Mouse (Mus musculus): ENCODE measurements around the gene Ssu72. TPM values are rescaled to one million over a fixed set of nuclear protein-coding genes. Genes with fewer than 3 reads are reported as not detected.

The Ssu72 gene
- polyA plus RNA-seq, 1 experiment from 2014 or later, result 169 TPM

Other genes with a start within 250 kb of the Ssu72 start
- gene Tmem52, start 235.7 kb upstream of the Ssu72 start, polyA plus RNA-seq (2016; fragmentation: Nextera tagmentation; extraction: Ambion mirVana), result 0.14 TPM in 1 of 2 replicates, not detected in the other
- 630 and 714 TPM in 2 replicates for gene Gnb1, start 213.4 kb upstream of the Ssu72 start, polyA plus RNA-seq (2016; fragmentation: Nextera tagmentation; extraction: Ambion mirVana)
- gene Nadk, start 142.4 kb upstream of the Ssu72 start, polyA plus RNA-seq (2016; fragmentation: Nextera tagmentation; extraction: Ambion mirVana), result 105 and 110 TPM in 2 replicates
- gene Slc35e2, start 103.4 kb upstream of the Ssu72 start, polyA plus RNA-seq (2016; fragmentation: Nextera tagmentation; extraction: Ambion mirVana), result 11.9 and 13.4 TPM in 2 replicates
- 79.6 and 82.3 TPM in 2 replicates for gene Cdk11b, start 79.9 kb upstream of the Ssu72 start, polyA plus RNA-seq (2016; fragmentation: Nextera tagmentation; extraction: Ambion mirVana)
- not detected in 2 replicates for gene Gm10563, start 59.4 kb upstream of the Ssu72 start, polyA plus RNA-seq (2016; fragmentation: Nextera tagmentation; extraction: Ambion mirVana)
- gene Mmp23, start 51.4 kb upstream of the Ssu72 start, polyA plus RNA-seq (2016; fragmentation: Nextera tagmentation; extraction: Ambion mirVana), result 4.7 TPM in 2 replicates
- gene Mib2, start 35.6 kb upstream of the Ssu72 start, polyA plus RNA-seq (2016; fragmentation: Nextera tagmentation; extraction: Ambion mirVana), result 22.0 and 22.5 TPM in 2 replicates
- 0.98 and 1.1 TPM in 2 replicates for gene Fndc10, start 10.5 kb upstream of the Ssu72 start, polyA plus RNA-seq (2016; fragmentation: Nextera tagmentation; extraction: Ambion mirVana)
- gene Tmem240, start 30.0 kb downstream of the Ssu72 start, polyA plus RNA-seq (2016; fragmentation: Nextera tagmentation; extraction: Ambion mirVana), result 0.65 and 1.2 TPM in 2 replicates
- 115 and 129 TPM in 2 replicates for gene Atad3a, start 56.3 kb downstream of the Ssu72 start, polyA plus RNA-seq (2016; fragmentation: Nextera tagmentation; extraction: Ambion mirVana)
- 12.2 and 13.1 TPM in 2 replicates for gene Vwa1, start 69.9 kb downstream of the Ssu72 start, polyA plus RNA-seq (2016; fragmentation: Nextera tagmentation; extraction: Ambion mirVana)
- gene Tmem88b, start 81.1 kb downstream of the Ssu72 start, polyA plus RNA-seq (2016; fragmentation: Nextera tagmentation; extraction: Ambion mirVana), result 0.31 and 0.45 TPM in 2 replicates
- not detected in 2 replicates for gene Ankrd65, start 85.6 kb downstream of the Ssu72 start, polyA plus RNA-seq (2016; fragmentation: Nextera tagmentation; extraction: Ambion mirVana)
- gene Mrpl20, start 98.1 kb downstream of the Ssu72 start, polyA plus RNA-seq (2016; fragmentation: Nextera tagmentation; extraction: Ambion mirVana), result 235 and 260 TPM in 2 replicates
- 161 and 171 TPM in 2 replicates for gene Ccnl2, start 107.7 kb downstream of the Ssu72 start, polyA plus RNA-seq (2016; fragmentation: Nextera tagmentation; extraction: Ambion mirVana)
- 159 and 172 TPM in 2 replicates for gene Aurkaip1, start 126.5 kb downstream of the Ssu72 start, polyA plus RNA-seq (2016; fragmentation: Nextera tagmentation; extraction: Ambion mirVana)
- gene Mxra8, start 134.9 kb downstream of the Ssu72 start, polyA plus RNA-seq (2016; fragmentation: Nextera tagmentation; extraction: Ambion mirVana), result 50.7 and 53.1 TPM in 2 replicates
- gene Dvl1, start 142.6 kb downstream of the Ssu72 start, polyA plus RNA-seq (2016; fragmentation: Nextera tagmentation; extraction: Ambion mirVana), result 5.0 and 5.4 TPM in 2 replicates
- gene Tas1r3, start 158.6 kb downstream of the Ssu72 start, polyA plus RNA-seq (2016; fragmentation: Nextera tagmentation; extraction: Ambion mirVana), result 0.22 and 0.41 TPM in 2 replicates
- gene Cptp, start 164.6 kb downstream of the Ssu72 start, polyA plus RNA-seq (2016; fragmentation: Nextera tagmentation; extraction: Ambion mirVana), result 21.6 and 24.6 TPM in 2 replicates
- 114 and 116 TPM in 2 replicates for gene Ints11, start 164.7 kb downstream of the Ssu72 start, polyA plus RNA-seq (2016; fragmentation: Nextera tagmentation; extraction: Ambion mirVana)
- gene Pusl1, start 187.0 kb downstream of the Ssu72 start, polyA plus RNA-seq (2016; fragmentation: Nextera tagmentation; extraction: Ambion mirVana), result 50.7 and 53.4 TPM in 2 replicates
- 24.3 and 38.4 TPM in 2 replicates for gene Acap3, start 187.0 kb downstream of the Ssu72 start, polyA plus RNA-seq (2016; fragmentation: Nextera tagmentation; extraction: Ambion mirVana)
- 152 and 161 TPM in 2 replicates for gene Ube2j2, start 239.0 kb downstream of the Ssu72 start, polyA plus RNA-seq (2016; fragmentation: Nextera tagmentation; extraction: Ambion mirVana)

All from midbrain, embryonic 10.5 days (tissue).